Mouse (Mus musculus): Measurements from ENCODE around the gene Dok4. TPM values are rescaled to one million over a fixed set of nuclear protein-coding genes. Genes with fewer than 3 reads are reported as not detected.
A peak's percentile ranks its signal among the peaks of the same experiment; 100 is the strongest.
"Not testable (repeated sequence)": the region's sequence is repeated elsewhere in the genome, so short reads cannot be mapped to it uniquely, and the experiment has no call there.

The Dok4 gene
- total and polyA plus RNA-seq, 2 experiments from 2014 or later, result 66.9 to 127 TPM

DNA sequence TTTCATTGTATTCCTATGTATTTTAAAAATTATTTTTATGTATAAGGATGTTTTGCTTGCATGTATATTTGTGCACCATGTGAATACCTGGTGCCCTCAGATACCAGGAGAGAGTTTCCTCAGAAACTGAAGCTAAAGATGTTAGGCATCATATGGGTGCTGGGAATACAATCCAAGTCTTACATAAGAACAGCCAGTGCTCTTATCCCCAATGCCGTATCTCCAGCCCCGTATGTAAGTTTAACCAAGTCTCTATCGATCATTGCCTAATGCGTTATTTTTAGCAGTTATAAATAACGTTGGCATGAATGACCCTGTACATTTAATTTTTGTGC, 19.2 kb downstream of the Dok4 start:
- Histone ChIP-seq H3K9me3 (ENCODE audit: low read length) (no peaks in the 10 kb centered on the region), H3K27me3 (ENCODE audit: insufficient read depth, low read length) (no peaks in the 10 kb centered on the region), H3K27ac (no peak overlapping the region), H3K36me3 (ENCODE audit: insufficient read depth, low read length) (peaks cover 38% of the 10 kb centered on the region), H3K4me1 (ENCODE audit: insufficient read depth, low read length) (peaks cover 5% of the 10 kb centered on the region; the same call in 1 of the 2 replicates), H3K9ac (replicated peaks; ENCODE audit: low read length) (no peak overlapping the region), H3K4me3 (ENCODE audit: low read length) (peak overlapping the region; percentile 74), H3K4me2 (ENCODE audit: low read depth, low read length) (peak overlapping the region; percentile 59; the same call in 1 of the 2 replicates)
- ATAC-seq (no peak; the same call in 1 of the 2 replicates), DNase-seq (ENCODE audit: low spot score) (no peak)
- 34% methylated on average over 5 of the region's 5 CpGs for WGBS
- TF ChIP-seq CTCF (IDR thresholded peaks at IDR 0.05; ENCODE audit: low read depth), result no peak

DNA sequence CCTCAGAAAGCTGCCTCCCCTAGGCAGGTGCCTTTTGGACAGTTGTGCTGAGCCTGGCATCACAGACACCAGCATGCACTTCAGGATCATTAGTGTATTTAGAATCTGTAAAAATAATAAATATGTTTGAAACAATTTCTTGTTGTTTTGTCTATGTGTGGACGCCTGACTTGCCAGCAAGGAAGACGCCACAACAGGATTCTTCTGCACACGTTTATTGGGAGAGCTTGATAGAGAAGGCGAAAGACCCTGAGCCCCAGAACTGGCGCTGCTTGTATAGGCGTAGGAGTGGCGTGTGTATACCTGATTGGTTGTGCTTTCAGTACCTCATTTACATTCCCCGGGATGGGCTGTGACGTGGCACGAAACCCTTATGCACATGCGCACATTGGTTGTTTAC, 21.4 kb downstream of the Dok4 start:
- H3K36me3 ChIP-seq (ENCODE audit: insufficient read depth, low read length), result peaks cover 41% of the 10 kb centered on the region

GRCm38 (mm10) chr8:94850049-94850448, 26.1 kb downstream of the Dok4 start:
- no peak for TF ChIP-seq CTCF (IDR thresholded peaks at IDR 0.05; ENCODE audit: low read depth)
- DNase-seq (ENCODE audit: low spot score) (no peak), ATAC-seq (no peak)
- no peaks in the 10 kb centered on the region for H3K9me3 ChIP-seq (ENCODE audit: low read length)
- no peak overlapping the region for H3K9ac ChIP-seq (replicated peaks; ENCODE audit: low read length)
- H3K4me2 ChIP-seq (ENCODE audit: low read depth, low read length), result no peak overlapping the region
- peaks cover 67% of the 10 kb centered on the region for H3K36me3 ChIP-seq (ENCODE audit: insufficient read depth, low read length)
- H3K4me3 ChIP-seq (ENCODE audit: low read length), result no peak overlapping the region
- WGBS, result 87% methylated on average over 5 of the region's 5 CpGs
- H3K4me1 ChIP-seq (ENCODE audit: insufficient read depth, low read length), result no peaks in the 10 kb centered on the region
- H3K27ac ChIP-seq, result no peak overlapping the region
- no peaks in the 10 kb centered on the region for H3K27me3 ChIP-seq (ENCODE audit: insufficient read depth, low read length)

More for the DNA sequence above, 21.4 kb downstream of the Dok4 start:
- ATAC-seq; H3K9me3 ChIP-seq (ENCODE audit: low read length); H3K27me3 ChIP-seq (ENCODE audit: insufficient read depth, low read length); H3K4me1 ChIP-seq (ENCODE audit: insufficient read depth, low read length); H3K27ac ChIP-seq; H3K9ac ChIP-seq (replicated peaks; ENCODE audit: low read length); DNase-seq (ENCODE audit: low spot score); H3K4me2 ChIP-seq (ENCODE audit: low read depth, low read length); H3K4me3 ChIP-seq (ENCODE audit: low read length): not testable (repeated sequence)
- WGBS, result 91% methylated on average over 11 of the region's 11 CpGs

- Histone ChIP-seq H3K36me3 (ENCODE audit: insufficient read depth, low read length) (peaks cover 16% of the 10 kb centered on the region), H3K4me2 (ENCODE audit: low read depth, low read length) (no peak overlapping the region), H3K9me3 (ENCODE audit: low read length) (no peaks in the 10 kb centered on the region), H3K27me3 (ENCODE audit: insufficient read depth, low read length) (no peaks in the 10 kb centered on the region), H3K4me3 (ENCODE audit: low read length) (no peak overlapping the region), H3K27ac (no peak overlapping the region), H3K9ac (replicated peaks; ENCODE audit: low read length) (no peak overlapping the region), H3K4me1 (ENCODE audit: insufficient read depth, low read length) (peaks cover 8% of the 10 kb centered on the region)
- DNase-seq (ENCODE audit: low spot score) (no peak), ATAC-seq (no peak)
- 0 out of 2 replicates have a peak, but pooled peaks have one; percentile 19 for TF ChIP-seq CTCF (IDR thresholded peaks at IDR 0.05; ENCODE audit: low read depth)
- WGBS, result 54% methylated on average over 2 of the region's 2 CpGs
These were observed 34.9 kb downstream of the Dok4 start for GRCm38 (mm10) chr8:94841183-94841582.

GRCm38 (mm10) chr8:94838600-94838999, 37.5 kb downstream of the Dok4 start:
- 1% methylated on average over 24 of the region's 24 CpGs for WGBS
- no peak for TF ChIP-seq CTCF (IDR thresholded peaks at IDR 0.05; ENCODE audit: low read depth)
- H3K27ac ChIP-seq, result peak overlapping the region; percentile 95
- H3K4me3 ChIP-seq (ENCODE audit: low read length), result peak overlapping the region; percentile 72
- H3K4me2 ChIP-seq (ENCODE audit: low read depth, low read length), result peak overlapping the region; percentile 68
- no peaks in the 10 kb centered on the region for H3K27me3 ChIP-seq (ENCODE audit: insufficient read depth, low read length)
- DNase-seq (ENCODE audit: low spot score) (peak; percentile 75), ATAC-seq (peak; percentile 52)
- no peaks in the 10 kb centered on the region for H3K36me3 ChIP-seq (ENCODE audit: insufficient read depth, low read length)
- H3K9me3 ChIP-seq (ENCODE audit: low read length), result no peaks in the 10 kb centered on the region
- H3K4me1 ChIP-seq (ENCODE audit: insufficient read depth, low read length), result peaks cover 8% of the 10 kb centered on the region
- peak overlapping the region; percentile 84 for H3K9ac ChIP-seq (replicated peaks; ENCODE audit: low read length)

DNA sequence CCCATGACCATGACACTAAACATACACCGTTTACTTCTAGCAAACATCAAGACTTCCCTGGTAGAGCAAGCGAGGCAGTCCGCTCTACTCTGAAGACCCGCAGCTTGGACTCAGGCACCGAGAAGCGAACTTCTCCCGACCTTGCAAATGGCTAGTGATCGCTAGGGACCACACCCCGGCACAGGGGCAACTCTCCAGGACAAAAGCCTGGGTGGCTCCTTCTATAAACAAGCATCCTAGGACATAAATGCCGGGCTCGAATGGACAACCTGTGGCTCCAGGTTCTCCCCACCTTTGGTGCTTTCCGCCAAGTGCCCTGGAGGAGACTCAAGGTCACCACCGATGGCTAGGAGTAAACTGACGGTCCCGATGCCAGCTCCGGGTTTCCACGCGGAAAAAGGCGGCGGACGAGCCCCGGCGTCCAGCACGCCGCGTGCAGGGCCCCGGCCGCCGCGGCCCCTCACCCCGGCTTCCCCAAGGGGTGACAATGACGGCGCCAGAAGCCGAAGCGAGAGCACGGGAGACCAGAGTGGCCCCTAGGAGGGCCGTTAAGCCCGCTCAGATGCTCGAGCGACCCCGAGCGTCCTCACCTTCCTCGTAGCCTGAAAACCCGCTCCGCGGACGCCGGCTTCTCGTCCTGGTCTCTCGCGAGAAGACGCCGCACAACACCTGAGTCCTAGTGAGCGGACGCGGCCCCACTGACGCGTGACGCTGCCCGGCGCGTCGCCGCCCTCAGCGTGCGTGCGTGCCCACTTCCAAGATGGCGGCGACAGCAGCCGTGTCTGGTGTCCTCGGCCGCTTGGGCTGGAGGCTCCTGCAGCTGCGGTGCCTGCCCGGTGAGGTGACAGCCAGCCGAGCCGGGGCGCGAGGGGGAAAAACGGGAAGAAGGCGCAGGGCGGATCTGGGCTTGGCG, 38.2 kb downstream of the Dok4 start, which contains the start of the genes Coq9 and Ciapin1:
Gene Coq9 (plus strand): TSS at position 660 of the 913 bp plus-strand sequence.
Gene Ciapin1 (minus strand): TSS at position 697 of the 913 bp plus-strand sequence.
- no peak for TF ChIP-seq CTCF (IDR thresholded peaks at IDR 0.05; ENCODE audit: low read depth)
- Histone ChIP-seq H3K4me2 (ENCODE audit: low read depth, low read length) (peak within 1 kb of the TSS; percentile 68), H3K9me3 (ENCODE audit: low read length) (no peaks in the 10 kb centered on the region), H3K4me3 (ENCODE audit: low read length) (peak within 1 kb of the TSS; percentile 72), H3K9ac (replicated peaks; ENCODE audit: low read length) (peak within 1 kb of the TSS; percentile 84), H3K27ac (peak within 1 kb of the TSS; percentile 95), H3K4me1 (ENCODE audit: insufficient read depth, low read length) (peaks cover 8% of the 10 kb centered on the region), H3K27me3 (ENCODE audit: insufficient read depth, low read length) (no peaks in the 10 kb centered on the region), H3K36me3 (ENCODE audit: insufficient read depth, low read length) (no peaks in the 10 kb centered on the region)
- 1% methylated on average over 82 of the region's 82 CpGs for WGBS
- DNase-seq (ENCODE audit: low spot score) (peak; percentile 98), ATAC-seq (peak; percentile 98)

All from hindbrain, postnatal 0 days (tissue).